Mouse (Mus musculus) stomach, embryonic 14.5 days (tissue): ENCODE data around the gene Lbx2. TPM values are rescaled to one million over a fixed set of nuclear protein-coding genes. Genes with fewer than 3 reads are reported as not detected.
A peak's percentile ranks its signal among the peaks of the same experiment; 100 is the strongest.

Experiments
- ATAC-seq: fragments of 200-750 bp; cut with Nextera tagmentation; 2 replicates; pipeline ENCODE4 v1.8.0; 2017; ENCODE audit warnings: low read depth, moderate TSS enrichment; ENCODE audit not compliant: insufficient number of reproducible peaks, insufficient read depth, low FRiP score
- H3K27ac ChIP-seq: fragments of 300-500 bp; sonication (generic); 2 replicates; pipeline ENCODE4 v1.5.1; 2014; ENCODE audit warnings: mild to moderate bottlenecking, low read length, moderate library complexity, mixed read lengths
- H3K27me3 ChIP-seq: fragments of 300-500 bp; sonication (generic); 2 replicates; pipeline ENCODE4 v1.6.1; 2014; ENCODE audit warnings: low read length, control low read depth, mixed read lengths; ENCODE audit not compliant: control insufficient read depth, insufficient read depth
- H3K36me3 ChIP-seq: fragments of 300-500 bp; sonication (generic); 2 replicates; pipeline ENCODE4 v1.6.1; 2014; ENCODE audit warnings: mild to moderate bottlenecking, control low read depth, low read length, moderate library complexity, mixed read lengths; ENCODE audit not compliant: control insufficient read depth, insufficient read depth
- H3K4me1 ChIP-seq: fragments of 300-500 bp; sonication (generic); 2 replicates; pipeline ENCODE4 v1.6.1; 2014; ENCODE audit warnings: low read length, control low read depth, mixed read lengths; ENCODE audit not compliant: control insufficient read depth, insufficient read depth
- H3K4me2 ChIP-seq: fragments of 300-500 bp; sonication (generic); replicated peaks from 2 replicates; pipeline ENCODE4 v1.6.1; 2014; ENCODE audit warnings: low read depth, low read length, control low read depth
- H3K4me3 ChIP-seq: fragments of 300-500 bp; sonication (generic); 2 replicates; pipeline ENCODE4 v1.5.1; 2014; ENCODE audit warnings: low read depth, low read length, control low read depth
- H3K9ac ChIP-seq: fragments of 300-500 bp; sonication (generic); replicated peaks from 2 replicates; pipeline ENCODE4 v1.6.1; 2014; ENCODE audit warnings: low read depth, mild to moderate bottlenecking, control low read depth, low read length, moderate library complexity, mixed read lengths
- H3K9me3 ChIP-seq: fragments of 300-500 bp; sonication (generic); 2 replicates; pipeline ENCODE4 v1.6.1; 2016; ENCODE audit warnings: low read depth, low read length, control low read depth; ENCODE audit not compliant: control insufficient read depth
- WGBS: fragments of 180-500 bp; shearing (Covaris S2); extraction: QIAGEN DNeasy Blood & Tissue Kit; methylation state at CpG from one replicate; pipeline ENCODE4 v1.1.7; 2014; 5-methylcytosine and 5-hydroxymethylcytosine counted together
- polyA plus RNA-seq: library from polyadenylated mRNA; unstranded; fragments of >200 nt; fragmentation: Nextera tagmentation; extraction: Ambion mirVana; gene quantifications from 2 replicates; pipeline ENCODE4 v1.2.1, GENCODE M21; 2014

Lbx2 gene
- polyA plus RNA-seq, 1 experiment from 2014 or later = 1.8 TPM

- Histone ChIP-seq H3K9me3 (no peaks in the 10 kb centered on the region), H3K27ac (no peak overlapping the region), H3K4me2 (peak overlapping the region; percentile 67; the same call in 1 of the 2 replicates), H3K4me3 (no peak overlapping the region), H3K27me3 (no peaks in the 10 kb centered on the region), H3K36me3 (peaks cover 21% of the 10 kb centered on the region), H3K4me1 (peaks cover 38% of the 10 kb centered on the region), H3K9ac (no peak overlapping the region)
- WGBS = 73% methylated on average over 14 of the region's 14 CpGs
- no peak for ATAC-seq
These were observed 32.9 kb downstream of the Lbx2 start for GRCm38 (mm10) chr6:83118825-83119733.

- WGBS = 80% methylated on average over 7 of the region's 7 CpGs
- Histone ChIP-seq H3K9me3 (no peaks in the 10 kb centered on the region), H3K27me3 (no peaks in the 10 kb centered on the region), H3K9ac (no peak overlapping the region; the same call in 1 of the 2 replicates), H3K27ac (no peak overlapping the region), H3K36me3 (peaks cover 21% of the 10 kb centered on the region), H3K4me3 (no peak overlapping the region; the same call in 1 of the 2 replicates), H3K4me1 (peaks cover 39% of the 10 kb centered on the region), H3K4me2 (peak overlapping the region; percentile 67)
- no peak for ATAC-seq
These were observed 33.5 kb downstream of the Lbx2 start for GRCm38 (mm10) chr6:83119734-83120051.

GRCm38 (mm10) chr6:83120930-83121862, 35.0 kb downstream of the Lbx2 start, which contains the start of gene Wbp1:
Gene Wbp1, minus strand, starts transcription at chr6:83121559.
- WGBS = under 1% methylated on average over 37 of the region's 38 CpGs

GRCm38 (mm10) chr6:83121863-83122710, 35.9 kb downstream of the Lbx2 start:
- ATAC-seq = no peak

More at GRCm38 (mm10) chr6:83120930-83121862, 35.0 kb downstream of the Lbx2 start, which contains the start of gene Wbp1:
- peaks cover 38% of the 10 kb centered on the region for H3K4me1 ChIP-seq
- peaks cover 21% of the 10 kb centered on the region for H3K36me3 ChIP-seq
- H3K27ac ChIP-seq = peak within 1 kb of the TSS; percentile 99
- peak within 1 kb of the TSS; percentile 87 for H3K9ac ChIP-seq
- no peaks in the 10 kb centered on the region for H3K9me3 ChIP-seq
- ATAC-seq = peak; percentile 96
- no peaks in the 10 kb centered on the region for H3K27me3 ChIP-seq
- H3K4me2 ChIP-seq = peak within 1 kb of the TSS; percentile 91
- H3K4me3 ChIP-seq = peak within 1 kb of the TSS; percentile 66

GRCm38 (mm10) chr6:83122961-83123360, 36.8 kb downstream of the Lbx2 start:
- H3K9me3 ChIP-seq = no peaks in the 10 kb centered on the region
- H3K27ac ChIP-seq = peak overlapping the region; percentile 99; the same call in 1 of the 2 replicates
- H3K4me3 ChIP-seq = no peak overlapping the region
- peaks cover 13% of the 10 kb centered on the region; the same call in 1 of the 2 replicates for H3K36me3 ChIP-seq
- 91% methylated on average over 5 of the region's 5 CpGs for whole genome bisulfite sequencing
- H3K27me3 ChIP-seq = no peaks in the 10 kb centered on the region
- ATAC-seq = no peak
- peaks cover 30% of the 10 kb centered on the region for H3K4me1 ChIP-seq
- peak overlapping the region; percentile 91 for H3K4me2 ChIP-seq
- H3K9ac ChIP-seq = no peak overlapping the region

More at GRCm38 (mm10) chr6:83121863-83122710, 35.9 kb downstream of the Lbx2 start:
- Histone ChIP-seq H3K4me2 (peak overlapping the region; percentile 91), H3K9me3 (no peaks in the 10 kb centered on the region), H3K27ac (peak overlapping the region; percentile 99), H3K9ac (peak overlapping the region; percentile 87), H3K4me3 (peak overlapping the region; percentile 66), H3K27me3 (no peaks in the 10 kb centered on the region), H3K4me1 (peaks cover 30% of the 10 kb centered on the region), H3K36me3 (peaks cover 18% of the 10 kb centered on the region)
- under 1% methylated on average over 46 of the region's 52 CpGs for WGBS

GRCm38 (mm10) chr6:83124851-83125312, 38.7 kb downstream of the Lbx2 start:
- WGBS = under 1% methylated on average over 30 of the region's 30 CpGs

GRCm38 (mm10) chr6:83125331-83125730, 39.2 kb downstream of the Lbx2 start, which contains the start of gene Ino80b:
Gene Ino80b, minus strand, starts transcription at chr6:83125431.
- ATAC-seq = no peak
- Histone ChIP-seq H3K27me3 (no peaks in the 10 kb centered on the region), H3K9ac (peak within 1 kb of the TSS; percentile 63), H3K9me3 (no peaks in the 10 kb centered on the region), H3K4me2 (peak within 1 kb of the TSS; percentile 92), H3K27ac (0 out of 2 replicates have a peak within 1 kb of the TSS, but pooled peaks have one; percentile 44), H3K4me3 (peak within 1 kb of the TSS; percentile 79), H3K4me1 (peaks cover 21% of the 10 kb centered on the region), H3K36me3 (no peaks in the 10 kb centered on the region)
- 28% methylated on average over 5 of the region's 5 CpGs for WGBS

More at GRCm38 (mm10) chr6:83124851-83125312, 38.7 kb downstream of the Lbx2 start:
- Histone ChIP-seq H3K4me2 (peak overlapping the region; percentile 92), H3K9me3 (no peaks in the 10 kb centered on the region), H3K27ac (0 out of 2 replicates have a peak overlapping the region, but pooled peaks have one; percentile 44), H3K9ac (peak overlapping the region; percentile 63), H3K4me1 (peaks cover 26% of the 10 kb centered on the region), H3K27me3 (no peaks in the 10 kb centered on the region), H3K36me3 (no peaks in the 10 kb centered on the region), H3K4me3 (peak overlapping the region; percentile 79)
- ATAC-seq = peak; percentile 5; the same call in 1 of the 2 replicates
